9 mouse cellular contexts compared by ENCODE assay signal in the genomic region with DNA sequence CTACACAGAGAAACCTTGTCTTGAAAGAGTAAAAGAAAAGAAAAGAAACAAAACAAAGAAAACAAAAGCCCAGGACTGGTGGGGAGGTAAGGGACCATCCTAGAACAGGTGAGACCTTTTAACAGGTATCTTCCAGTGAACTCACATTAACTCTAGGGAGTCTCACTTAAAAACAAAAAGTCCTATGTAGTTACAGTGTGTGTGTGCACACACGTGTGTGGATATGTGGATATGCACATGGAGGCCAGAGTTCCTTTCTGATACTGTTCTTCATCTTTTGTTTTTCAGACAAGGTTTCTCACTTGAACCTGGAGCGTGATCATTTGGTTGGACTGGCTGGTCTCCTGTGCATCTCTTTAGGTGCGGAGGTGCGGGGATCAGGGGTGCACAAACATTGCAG. TPM values are rescaled to one million over a fixed set of nuclear protein-coding genes. Genes with fewer than 3 reads are reported as not detected.
DNase-seq lines count a peak whose midpoint lies in the region; ATAC-seq and TF ChIP-seq lines count a peak whose summit lies in the region.
"Had no signal": no experiment of that assay in that cellular context is flagged by ENCODE, and none has a peak within 500 bp of the region (broad histone marks: within the 10 kb centered on the region; RNA-seq: fewer than 3 reads in every experiment).

No protein-coding gene starts in this region.

- peak overlapping the region; percentile 81 for H3K4me2 ChIP-seq in kidney, embryonic 16.5 days (replicated peaks; ENCODE audit: low read depth, low read length)
- peak overlapping the region; percentile 67 for H3K4me2 ChIP-seq in hindbrain, postnatal 0 days (ENCODE audit: low read depth, low read length)
- H3K4me2 ChIP-seq in midbrain, embryonic 16.5 days (ENCODE audit: low read length), result peak overlapping the region; percentile 89

- TF ChIP-seq CTCF in hindbrain, postnatal 0 days (IDR thresholded peaks at IDR 0.05; ENCODE audit: low read depth), result no peak

- H3K27ac ChIP-seq in kidney, embryonic 16.5 days (ENCODE audit: low read length), result no peak overlapping the region
- H3K27ac ChIP-seq in embryonic facial prominence, embryonic 10.5 days (replicated peaks), result peak overlapping the region; percentile 91
- H3K27ac ChIP-seq in hindbrain, postnatal 0 days, result no peak overlapping the region; the same call in 1 of the 2 replicates
- 0 out of 2 replicates have a peak overlapping the region, but pooled peaks have one; percentile 91 for H3K27ac ChIP-seq in midbrain, embryonic 16.5 days (ENCODE audit: low read length)

- H3K4me1 ChIP-seq in kidney, embryonic 16.5 days (ENCODE audit: insufficient read depth, low read length), result peaks cover 11% of the 10 kb centered on the region
- H3K4me1 ChIP-seq in embryonic facial prominence, embryonic 10.5 days, result peaks cover 21% of the 10 kb centered on the region
- H3K4me1 ChIP-seq in hindbrain, postnatal 0 days (ENCODE audit: insufficient read depth, low read length), result peaks cover 7% of the 10 kb centered on the region; the same call in 1 of the 2 replicates
- peaks cover 17% of the 10 kb centered on the region for H3K4me1 ChIP-seq in midbrain, embryonic 16.5 days (ENCODE audit: control insufficient read depth, insufficient read depth, low read length)

- no peaks in the 10 kb centered on the region for H3K9me3 ChIP-seq in kidney, embryonic 16.5 days (ENCODE audit: low read length)
- no peaks in the 10 kb centered on the region for H3K9me3 ChIP-seq in embryonic facial prominence, embryonic 10.5 days
- H3K9me3 ChIP-seq in hindbrain, postnatal 0 days (ENCODE audit: low read length), result no peaks in the 10 kb centered on the region
- H3K9me3 ChIP-seq in midbrain, embryonic 16.5 days (replicated peaks; ENCODE audit: control insufficient read depth, low read length, poor library complexity, severe bottlenecking), result no peaks in the 10 kb centered on the region

- no peak for DNase-seq in kidney, postnatal 36 days
- no peak for DNase-seq in embryonic facial prominence, embryonic 10.5 days (ENCODE audit: low spot score)
- no peak for DNase-seq in hindbrain, postnatal 0 days (ENCODE audit: low spot score)
- no peak for DNase-seq in c-Kit-positive CD71-positive TER-119-positive erythroid progenitor cells, embryonic 14.5 days (ENCODE audit: low spot score)
- DNase-seq in thymus, postnatal 14 days, result no peak
- no peak for DNase-seq in left cerebral cortex, postnatal 36 days (ENCODE audit: low spot score in 2 of 2)
- DNase-seq: kidney, adult 18-20 months had no signal

- ATAC-seq in kidney, embryonic 16.5 days (ENCODE audit: low FRiP score, low TSS enrichment), result no peak
- no peak for ATAC-seq in hindbrain, postnatal 0 days
- ATAC-seq in midbrain, embryonic 16.5 days, result no peak

- peak overlapping the region; percentile 78 for H3K4me3 ChIP-seq in kidney, embryonic 16.5 days (ENCODE audit: low read length)
- H3K4me3 ChIP-seq in embryonic facial prominence, embryonic 10.5 days, result peak overlapping the region; percentile 86
- peak overlapping the region; percentile 82 for H3K4me3 ChIP-seq in hindbrain, postnatal 0 days (ENCODE audit: low read length)
- H3K4me3 ChIP-seq in midbrain, embryonic 16.5 days (ENCODE audit: low read depth, low read length), result no peak overlapping the region

- 81% methylated on average over 4 of the region's 4 CpGs for WGBS in kidney, embryonic 16.5 days
- 95% methylated on average over 4 of the region's 4 CpGs for WGBS in embryonic facial prominence, embryonic 10.5 days
- whole genome bisulfite sequencing in hindbrain, postnatal 0 days, result 92% methylated on average over 4 of the region's 4 CpGs
- 92% methylated on average over 4 of the region's 4 CpGs for WGBS in midbrain, embryonic 16.5 days

- H3K36me3 ChIP-seq in kidney, embryonic 16.5 days (ENCODE audit: insufficient read depth, low read length), result 0 out of 2 replicates have a peak, but pooled peaks cover 7% of the 10 kb centered on the region
- peaks cover 36% of the 10 kb centered on the region for H3K36me3 ChIP-seq in embryonic facial prominence, embryonic 10.5 days (replicated peaks)
- H3K36me3 ChIP-seq in hindbrain, postnatal 0 days (ENCODE audit: insufficient read depth, low read length), result no peaks in the 10 kb centered on the region; the same call in 1 of the 2 replicates
- no peaks in the 10 kb centered on the region for H3K36me3 ChIP-seq in midbrain, embryonic 16.5 days (ENCODE audit: control insufficient read depth, insufficient read depth, low read length)

- no peaks in the 10 kb centered on the region for H3K27me3 ChIP-seq in kidney, embryonic 16.5 days (ENCODE audit: insufficient read depth, low read length)
- H3K27me3 ChIP-seq in embryonic facial prominence, embryonic 10.5 days (replicated peaks; ENCODE audit: low read depth, poor library complexity, severe bottlenecking), result no peaks in the 10 kb centered on the region
- H3K27me3 ChIP-seq in hindbrain, postnatal 0 days (ENCODE audit: insufficient read depth, low read length), result no peaks in the 10 kb centered on the region
- H3K27me3 ChIP-seq in midbrain, embryonic 16.5 days (ENCODE audit: control insufficient read depth, insufficient read depth, low read depth, low read length), result no peaks in the 10 kb centered on the region

- H3K9ac ChIP-seq in kidney, embryonic 16.5 days (replicated peaks; ENCODE audit: low read length), result peak overlapping the region; percentile 83
- H3K9ac ChIP-seq in hindbrain, postnatal 0 days (replicated peaks; ENCODE audit: low read length), result peak overlapping the region; percentile 90
- peak overlapping the region; percentile 85 for H3K9ac ChIP-seq in midbrain, embryonic 16.5 days (ENCODE audit: low read depth, low read length)

- intact Hi-C loops in left cerebral cortex, postnatal 36 days (cut with DNase I), result no loop called here

RNA-seq across cellular contexts. Expression of a gene that starts 1.4 kb away (rescaled TPM):
- 85.9 and 94.5 TPM in 2 replicates for polyA plus RNA-seq in kidney, embryonic 16.5 days (2015; fragmentation: Nextera tagmentation; extraction: Ambion mirVana)
- polyA plus RNA-seq in embryonic facial prominence, embryonic 10.5 days (2016; fragmentation: Nextera tagmentation; extraction: Ambion mirVana), result 65.8 and 68.2 TPM in 2 replicates
- 79.1 and 88.9 TPM in 2 replicates for total RNA-seq in hindbrain, postnatal 0 days (2014; rRNA removed)
- polyA plus RNA-seq in hindbrain, postnatal 0 days (2015; fragmentation: Nextera tagmentation; extraction: Ambion mirVana), result 70.9 and 72.4 TPM in 2 replicates
- 67.7 and 67.8 TPM in 2 replicates for polyA plus RNA-seq in midbrain, embryonic 16.5 days (2015; fragmentation: Nextera tagmentation; extraction: Ambion mirVana)
- 10 to 100 TPM; 66.6 TPM for total RNA-seq in left cerebral cortex, postnatal 36 days (2021)

RNA-seq across cellular contexts. Expression of a gene that starts 12.9 kb away (rescaled TPM):
- 0.22 and 0.29 TPM in 2 replicates for polyA plus RNA-seq in kidney, embryonic 16.5 days (2015; fragmentation: Nextera tagmentation; extraction: Ambion mirVana)
- polyA plus RNA-seq in embryonic facial prominence, embryonic 10.5 days (2016; fragmentation: Nextera tagmentation; extraction: Ambion mirVana), result 0.62 and 1.6 TPM in 2 replicates
- total RNA-seq in hindbrain, postnatal 0 days (2014; rRNA removed), result not detected in 2 replicates
- polyA plus RNA-seq in hindbrain, postnatal 0 days (2015; fragmentation: Nextera tagmentation; extraction: Ambion mirVana), result 0.11 and 0.42 TPM in 2 replicates
- not detected in 2 replicates for polyA plus RNA-seq in midbrain, embryonic 16.5 days (2015; fragmentation: Nextera tagmentation; extraction: Ambion mirVana)
- total RNA-seq in left cerebral cortex, postnatal 36 days (2021), result under 1 TPM; 0.25 to 0.41 TPM

RNA-seq across cellular contexts. Expression of a gene that starts 21.6 kb away (rescaled TPM):
- polyA plus RNA-seq in kidney, embryonic 16.5 days (2015; fragmentation: Nextera tagmentation; extraction: Ambion mirVana), result 2.4 and 2.7 TPM in 2 replicates
- 0.51 and 0.57 TPM in 2 replicates for polyA plus RNA-seq in embryonic facial prominence, embryonic 10.5 days (2016; fragmentation: Nextera tagmentation; extraction: Ambion mirVana)
- 0.25 and 1.2 TPM in 2 replicates for total RNA-seq in hindbrain, postnatal 0 days (2014; rRNA removed)
- 5.6 and 6.4 TPM in 2 replicates for polyA plus RNA-seq in hindbrain, postnatal 0 days (2015; fragmentation: Nextera tagmentation; extraction: Ambion mirVana)
- 0.68 and 0.83 TPM in 2 replicates for polyA plus RNA-seq in midbrain, embryonic 16.5 days (2015; fragmentation: Nextera tagmentation; extraction: Ambion mirVana)
- total RNA-seq in left cerebral cortex, postnatal 36 days (2021), result under 1 TPM; 0.52 TPM

RNA-seq across cellular contexts. Expression of a gene that starts 21.9 kb away (rescaled TPM):
- polyA plus RNA-seq in kidney, embryonic 16.5 days (2015; fragmentation: Nextera tagmentation; extraction: Ambion mirVana), result 76.1 and 89.9 TPM in 2 replicates
- polyA plus RNA-seq in embryonic facial prominence, embryonic 10.5 days (2016; fragmentation: Nextera tagmentation; extraction: Ambion mirVana), result 44.8 TPM in 2 replicates
- 44.9 and 46.4 TPM in 2 replicates for total RNA-seq in hindbrain, postnatal 0 days (2014; rRNA removed)
- 64.7 TPM in 2 replicates for polyA plus RNA-seq in hindbrain, postnatal 0 days (2015; fragmentation: Nextera tagmentation; extraction: Ambion mirVana)
- polyA plus RNA-seq in midbrain, embryonic 16.5 days (2015; fragmentation: Nextera tagmentation; extraction: Ambion mirVana), result 48.1 and 53.7 TPM in 2 replicates
- 1 to 10 TPM; 6.9 to 7.8 TPM for total RNA-seq in left cerebral cortex, postnatal 36 days (2021)

RNA-seq across cellular contexts. Expression of a gene that starts 31.9 kb away (rescaled TPM):
- polyA plus RNA-seq in kidney, embryonic 16.5 days (2015; fragmentation: Nextera tagmentation; extraction: Ambion mirVana), result 165 and 173 TPM in 2 replicates
- polyA plus RNA-seq in embryonic facial prominence, embryonic 10.5 days (2016; fragmentation: Nextera tagmentation; extraction: Ambion mirVana), result 222 and 236 TPM in 2 replicates
- 39.4 and 39.8 TPM in 2 replicates for total RNA-seq in hindbrain, postnatal 0 days (2014; rRNA removed)
- polyA plus RNA-seq in hindbrain, postnatal 0 days (2015; fragmentation: Nextera tagmentation; extraction: Ambion mirVana), result 72.1 and 80.0 TPM in 2 replicates
- 78.4 and 84.2 TPM in 2 replicates for polyA plus RNA-seq in midbrain, embryonic 16.5 days (2015; fragmentation: Nextera tagmentation; extraction: Ambion mirVana)
- total RNA-seq in left cerebral cortex, postnatal 36 days (2021), result 10 to 100 TPM; 40.6 to 46.6 TPM

Comparison
In these comparisons a context has a peak if more than half of its experiments do, and no peak if none do; other contexts are left out.
1. H3K27ac ChIP-seq: peak in embryonic facial prominence, embryonic 10.5 days (single experiment) and midbrain, embryonic 16.5 days (single experiment); none in kidney, embryonic 16.5 days (single experiment) and hindbrain, postnatal 0 days (single experiment).
2. Peak in every context shown above with its lines, with median percentiles within 50 percentile points of each other: H3K4me2 ChIP-seq and H3K9ac ChIP-seq.